26 mouse cellular contexts compared by ENCODE assay signal in the genomic region with DNA sequence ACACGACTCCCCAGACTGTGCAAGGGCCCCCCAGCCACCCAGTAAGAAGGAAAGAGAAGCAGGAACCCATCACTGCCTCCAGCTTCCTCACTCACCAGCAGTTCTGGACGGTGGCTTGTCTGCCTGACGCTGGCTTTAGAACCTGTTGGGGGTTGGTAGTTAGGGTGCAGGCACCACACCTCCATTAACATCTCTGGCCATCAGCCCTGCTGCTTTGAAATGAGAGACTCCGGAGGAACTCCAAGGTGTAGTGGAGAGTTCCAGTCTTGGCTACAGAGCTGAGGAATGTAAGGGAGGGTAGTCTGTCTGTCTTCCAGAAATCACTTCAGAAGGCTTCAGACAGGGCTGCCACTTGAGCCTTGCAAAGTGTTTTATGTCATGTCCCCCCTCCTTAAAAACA. TPM values are rescaled to one million over a fixed set of nuclear protein-coding genes. Genes with fewer than 3 reads are reported as not detected.
"Had no signal": no experiment of that assay in that cellular context is flagged by ENCODE, and none has a peak within 500 bp of the region (broad histone marks: within the 10 kb centered on the region; RNA-seq: fewer than 3 reads in every experiment).

No protein-coding gene starts in this region.

- H3K4me3 ChIP-seq: heart, adult 2 months; hindbrain, embryonic 13.5 days; hindbrain, embryonic 15.5 days; kidney, embryonic 15.5 days; limb, embryonic 10.5 days; limb, embryonic 12.5 days; liver, embryonic 13.5 days had no signal

- H3K36me3 ChIP-seq: hindbrain, embryonic 13.5 days; hindbrain, embryonic 15.5 days; kidney, embryonic 15.5 days; limb, embryonic 10.5 days; limb, embryonic 12.5 days; liver, embryonic 13.5 days had no signal

- H3K4me2 ChIP-seq: heart, embryonic 11.5 days; hindbrain, embryonic 13.5 days; hindbrain, embryonic 15.5 days; kidney, embryonic 15.5 days; limb, embryonic 12.5 days; liver, embryonic 11.5 days; liver, embryonic 13.5 days had no signal

- H3K9ac ChIP-seq: hindbrain, embryonic 13.5 days; hindbrain, embryonic 15.5 days; kidney, embryonic 15.5 days; limb, embryonic 12.5 days; liver, embryonic 13.5 days had no signal

- H3K9me3 ChIP-seq: hindbrain, embryonic 13.5 days; hindbrain, embryonic 15.5 days; kidney, embryonic 15.5 days; limb, embryonic 10.5 days; limb, embryonic 12.5 days; liver, embryonic 13.5 days had no signal

- DNase-seq: gastrocnemius, postnatal 14 days; heart, adult 11 months; heart, adult 2 months; heart, postnatal 10 days; kidney, adult 11 months; kidney, adult 2 months; kidney, adult 9 months; kidney, postnatal 14 days; kidney, postnatal 36 days; layer of hippocampus, adult 9-11 months; layer of hippocampus, postnatal 36 days; liver; liver, embryonic 13.5 days had no signal

- H3K27ac ChIP-seq: heart, adult 2 months; hindbrain, embryonic 13.5 days; hindbrain, embryonic 15.5 days; hindbrain, postnatal 0 days; kidney, embryonic 15.5 days; kidney, postnatal 0 days; limb, embryonic 10.5 days; limb, embryonic 12.5 days; liver, embryonic 13.5 days had no signal

- H3K27me3 ChIP-seq: hindbrain, embryonic 15.5 days; kidney, embryonic 15.5 days had no signal

- ATAC-seq: hindbrain, postnatal 0 days; intestine, embryonic 16.5 days had no signal

RNA-seq across cellular contexts. Expression of a gene that starts 5.0 kb away (rescaled TPM):
- total RNA-seq: hematopoietic stem cell, adult 5-6 weeks had no signal

RNA-seq across cellular contexts. Expression of a gene that starts 39.1 kb away (rescaled TPM):
- total RNA-seq: gastrocnemius, adult 8-10 months; gastrocnemius, postnatal 36 days had no signal
